Mouse (Mus musculus): ENCODE measurements around the gene Gm20431.

Gene Gm20431

GRCm38 (mm10) chr2:167688498-167689451 is 27.5 kb upstream of the Gm20431 start, which contains the start of gene Cebpb:
Cebpb (plus strand) TSS chr2:167688915.
- peak; percentile 88 to 91 for DNase-seq

GRCm38 (mm10) chr2:167688126-167688497 is 26.8 kb upstream of the Gm20431 start:
- no peak for DNase-seq

GRCm38 (mm10) chr2:167687651-167688101 is 26.4 kb upstream of the Gm20431 start:
- no peak for DNase-seq

GRCm38 (mm10) chr2:167687250-167687586 is 25.9 kb upstream of the Gm20431 start:
- no peak for DNase-seq

GRCm38 (mm10) chr2:167686382-167687249 is 25.3 kb upstream of the Gm20431 start:
- no peak for DNase-seq

GRCm38 (mm10) chr2:167685865-167686264 is 24.6 kb upstream of the Gm20431 start:
- no peak for DNase-seq

- DNase-seq: peak; percentile 95 to 98
Observed at GRCm38 (mm10) chr2:167685137-167685536, 23.8 kb upstream of the Gm20431 start.

- DNase-seq: no peak
Observed at GRCm38 (mm10) chr2:167683721-167684120, 22.4 kb upstream of the Gm20431 start.

- DNase-seq: peak; percentile 68 to 82
Observed at GRCm38 (mm10) chr2:167680657-167681056, 19.4 kb upstream of the Gm20431 start.

- DNase-seq: peak; percentile 77 to 90
Observed at GRCm38 (mm10) chr2:167679902-167680430, 18.7 kb upstream of the Gm20431 start.

GRCm38 (mm10) chr2:167678600-167678999 is 17.3 kb upstream of the Gm20431 start:
- DNase-seq: no peak

- DNase-seq: peak in 1 of 2 experiments; percentile 72
Observed at GRCm38 (mm10) chr2:167675120-167675909, 14.0 kb upstream of the Gm20431 start.

- DNase-seq: peak in 1 of 2 experiments; percentile 64
Observed at GRCm38 (mm10) chr2:167672212-167672685, 11.0 kb upstream of the Gm20431 start.

- DNase-seq: peak; percentile 77 to 89
Observed at GRCm38 (mm10) chr2:167671101-167671633, 9.9 kb upstream of the Gm20431 start.

GRCm38 (mm10) chr2:167669398-167669797 is 8.1 kb upstream of the Gm20431 start:
- no peak for DNase-seq

GRCm38 (mm10) chr2:167668426-167668825 is 7.1 kb upstream of the Gm20431 start:
- DNase-seq: peak; percentile 75 to 83

GRCm38 (mm10) chr2:167665972-167666713 is 4.8 kb upstream of the Gm20431 start:
- DNase-seq: peak; percentile 81 to 92

- DNase-seq: peak; percentile 71 to 73
Observed at GRCm38 (mm10) chr2:167662713-167663112, 1.4 kb upstream of the Gm20431 start.

GRCm38 (mm10) chr2:167660611-167660971 is 705 bp downstream of the Gm20431 start:
- DNase-seq: peak in 1 of 2 experiments; percentile 39

- DNase-seq: peak; percentile 95 to 96
Observed at GRCm38 (mm10) chr2:167659847-167660610, 1.3 kb downstream of the Gm20431 start.

Data from kidney, postnatal 36 days (tissue).